Mouse (Mus musculus): Measurements from ENCODE around the gene Rundc3a.

DNA sequence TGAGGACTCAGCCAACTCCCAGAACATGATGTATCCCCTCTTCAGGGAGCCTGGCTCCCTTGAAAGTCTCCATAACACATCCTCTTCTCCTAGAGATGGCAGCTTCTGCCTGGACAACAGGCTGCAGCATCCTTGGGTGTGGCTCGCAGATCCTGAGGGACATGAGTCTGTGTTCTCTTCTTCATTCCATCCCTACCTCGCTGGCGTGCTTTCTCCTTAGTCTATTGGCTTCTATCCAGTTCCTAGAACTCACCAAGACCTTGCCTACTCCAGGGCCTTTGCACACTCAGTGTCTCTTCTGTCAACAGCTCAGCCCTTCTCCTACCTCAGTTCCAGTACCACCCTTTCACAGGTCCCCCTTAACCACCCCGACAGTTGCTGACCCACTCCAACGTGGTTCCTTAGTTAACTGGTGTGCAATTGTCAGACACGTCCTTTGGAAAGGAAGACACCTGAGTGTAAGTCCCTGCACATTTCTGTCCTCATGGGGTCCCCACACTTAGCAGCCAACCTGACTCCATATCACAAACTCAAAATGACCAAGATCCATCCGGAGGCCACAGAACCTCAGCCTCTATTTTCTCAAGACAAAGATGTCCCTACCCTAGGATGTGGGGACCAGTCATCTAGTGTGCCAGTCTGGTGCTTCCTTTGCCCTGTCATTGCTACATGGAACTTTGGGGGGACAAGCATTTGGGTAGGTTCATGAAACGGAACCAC, 31.3 kb upstream of the Rundc3a start:
- TF ChIP-seq CTCF (IDR thresholded peaks at IDR 0.05; ENCODE audit: low read depth, low read length), result no peak
- TF ChIP-seq TAL1 (conservative IDR thresholded peaks at IDR 0.05; ENCODE audit: low read depth, low read length), result no peak
- no peak for TF ChIP-seq GATA1 (IDR thresholded peaks at IDR 0.05; ENCODE audit: borderline replicate concordance, low read length)
